ENCODE assay signal across 18 mouse cellular contexts in the genomic region with DNA sequence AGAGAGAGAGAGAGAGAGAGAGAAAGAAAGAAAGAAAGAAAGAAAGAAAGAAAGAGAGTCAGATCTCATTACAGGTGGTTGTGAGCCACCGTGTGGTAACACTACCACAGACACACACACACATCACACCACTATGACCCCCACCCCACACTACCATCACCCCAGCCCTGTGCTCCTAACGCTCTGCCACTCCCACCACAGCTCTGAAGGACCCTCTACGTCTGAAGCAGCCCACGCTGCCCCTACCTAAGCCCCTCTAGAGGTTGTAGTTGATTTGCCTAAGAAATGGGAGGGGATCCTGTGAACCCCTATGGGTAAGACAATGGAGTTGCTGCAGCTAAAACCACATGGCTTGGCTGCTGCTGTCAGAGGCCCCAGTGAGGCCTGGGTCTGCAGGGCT. TPM values are rescaled to one million over a fixed set of nuclear protein-coding genes. Genes with fewer than 3 reads are reported as not detected.
"Had no signal": no experiment of that assay in that cellular context is flagged by ENCODE, and none has a peak within 500 bp of the region (broad histone marks: within the 10 kb centered on the region; RNA-seq: fewer than 3 reads in every experiment).

No protein-coding gene starts in this region.

- H3K9ac ChIP-seq: limb, embryonic 15.5 days; liver, embryonic 14.5 days; liver, postnatal 0 days; lung, embryonic 14.5 days; midbrain, embryonic 12.5 days had no signal

- H3K27ac ChIP-seq: limb, embryonic 15.5 days; liver, embryonic 14.5 days; midbrain, embryonic 12.5 days had no signal

- H3K36me3 ChIP-seq: limb, embryonic 15.5 days; midbrain, embryonic 12.5 days had no signal

- H3K4me3 ChIP-seq: limb, embryonic 15.5 days; megakaryocyte, embryonic 14.5 days; midbrain, embryonic 12.5 days had no signal

- H3K4me2 ChIP-seq: limb, embryonic 15.5 days; liver, embryonic 11.5 days; lung, embryonic 14.5 days; midbrain, embryonic 12.5 days had no signal

- DNase-seq: kidney, adult 18-20 months; kidney, adult 9 months; kidney, postnatal 14 days; kidney, postnatal 4 days; left cerebral cortex, postnatal 4 days; liver, postnatal 0 days; lung, embryonic 14.5 days; lung, postnatal 10 days; lung, postnatal 36 days; thymus, adult 18-20 months; thymus, postnatal 36 days had no signal

- ATAC-seq: intestine, embryonic 16.5 days; liver, postnatal 0 days had no signal

- H3K27me3 ChIP-seq: limb, embryonic 15.5 days; midbrain, embryonic 12.5 days had no signal

RNA-seq across cellular contexts. Expression of gene Amn, which starts 12.7 kb away (rescaled TPM):
- polyA plus RNA-seq: neural tube, embryonic 11.5 days had no signal
